Mouse (Mus musculus): ENCODE data around the gene Appl1.
"Not testable (repeated sequence)": the region's sequence is repeated elsewhere in the genome, so short reads cannot be mapped to it uniquely, and the experiment has no call there.

Gene Appl1

GRCm38 (mm10) chr14:26913681-26914268, 57.3 kb downstream of the Appl1 start:
- Histone ChIP-seq H3K36me3 (ENCODE audit: control insufficient read depth, insufficient read depth, low read length, poor library complexity, severe bottlenecking) (0 out of 2 replicates have a peak, but pooled peaks cover 1% of the 10 kb centered on the region), H3K27me3 (ENCODE audit: control insufficient read depth, insufficient read depth, low read length, poor library complexity, severe bottlenecking) (no peaks in the 10 kb centered on the region)
- DNase-seq (ENCODE audit: low read depth, low spot score), result no peak

GRCm38 (mm10) chr14:26911826-26912225, 59.2 kb downstream of the Appl1 start:
- no peaks in the 10 kb centered on the region for H3K36me3 ChIP-seq (ENCODE audit: control insufficient read depth, insufficient read depth, low read length, poor library complexity, severe bottlenecking)
- DNase-seq (ENCODE audit: low read depth, low spot score), result no peak
- H3K27me3 ChIP-seq (ENCODE audit: control insufficient read depth, insufficient read depth, low read length, poor library complexity, severe bottlenecking), result no peaks in the 10 kb centered on the region

- no peaks in the 10 kb centered on the region for H3K27me3 ChIP-seq (ENCODE audit: control insufficient read depth, insufficient read depth, low read length, poor library complexity, severe bottlenecking)
- DNase-seq (ENCODE audit: low read depth, low spot score), result no peak
- no peaks in the 10 kb centered on the region for H3K36me3 ChIP-seq (ENCODE audit: control insufficient read depth, insufficient read depth, low read length, poor library complexity, severe bottlenecking)
These were observed 59.8 kb downstream of the Appl1 start for GRCm38 (mm10) chr14:26911201-26911600.

GRCm38 (mm10) chr14:26910461-26910860, 60.6 kb downstream of the Appl1 start:
- H3K36me3 ChIP-seq (ENCODE audit: control insufficient read depth, insufficient read depth, low read length, poor library complexity, severe bottlenecking); DNase-seq (ENCODE audit: low read depth, low spot score); H3K27me3 ChIP-seq (ENCODE audit: control insufficient read depth, insufficient read depth, low read length, poor library complexity, severe bottlenecking): not testable (repeated sequence)

GRCm38 (mm10) chr14:26907401-26907800, 63.6 kb downstream of the Appl1 start:
- Histone ChIP-seq H3K27me3 (ENCODE audit: control insufficient read depth, insufficient read depth, low read length, poor library complexity, severe bottlenecking) (no peaks in the 10 kb centered on the region), H3K36me3 (ENCODE audit: control insufficient read depth, insufficient read depth, low read length, poor library complexity, severe bottlenecking) (no peaks in the 10 kb centered on the region)
- DNase-seq (ENCODE audit: low read depth, low spot score), result no peak

GRCm38 (mm10) chr14:26900893-26901292, 70.1 kb downstream of the Appl1 start:
- Histone ChIP-seq H3K36me3 (ENCODE audit: control insufficient read depth, insufficient read depth, low read length, poor library complexity, severe bottlenecking) (no peaks in the 10 kb centered on the region), H3K27me3 (ENCODE audit: control insufficient read depth, insufficient read depth, low read length, poor library complexity, severe bottlenecking) (no peaks in the 10 kb centered on the region)
- DNase-seq (ENCODE audit: low read depth, low spot score), result no peak

DNA sequence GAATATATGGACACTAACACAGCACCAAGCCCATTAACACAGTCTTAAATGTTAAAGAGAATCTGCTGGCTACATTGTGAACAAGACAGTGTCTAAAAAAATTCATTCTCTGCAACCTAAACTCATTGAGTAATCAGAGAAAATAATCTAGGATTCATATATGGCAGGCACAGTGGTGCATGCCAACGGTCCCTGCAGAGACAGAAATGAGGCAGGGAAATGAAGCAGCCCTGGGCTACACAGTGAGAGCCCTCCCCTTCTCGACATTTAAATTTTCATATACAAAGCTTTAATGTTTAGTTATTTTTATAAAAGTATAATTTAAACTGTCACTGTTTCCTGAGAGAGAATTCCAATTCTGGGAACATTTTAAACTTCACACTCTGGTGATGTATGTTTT, 71.5 kb downstream of the Appl1 start:
- DNase-seq (ENCODE audit: low read depth, low spot score), result no peak
- no peaks in the 10 kb centered on the region for H3K27me3 ChIP-seq (ENCODE audit: control insufficient read depth, insufficient read depth, low read length, poor library complexity, severe bottlenecking)
- H3K36me3 ChIP-seq (ENCODE audit: control insufficient read depth, insufficient read depth, low read length, poor library complexity, severe bottlenecking), result no peaks in the 10 kb centered on the region

DNA sequence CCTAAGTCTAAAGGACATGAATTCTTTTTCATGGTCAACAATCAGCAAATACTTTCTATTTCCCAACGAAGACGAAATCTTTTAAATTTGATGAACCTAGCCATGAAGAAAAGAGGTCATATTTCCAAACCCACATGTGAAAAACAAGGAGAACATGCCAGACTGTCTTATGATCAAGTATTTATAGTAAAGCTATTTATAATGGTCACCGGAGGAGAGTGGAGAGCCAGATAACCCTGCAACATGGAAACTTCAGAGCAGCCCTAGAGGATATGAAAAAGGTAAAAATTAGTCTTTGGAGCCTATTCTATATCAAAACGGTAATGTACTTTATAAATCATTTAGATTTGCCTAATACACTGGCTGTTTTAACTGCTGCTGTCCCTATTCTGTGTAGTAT, 76.6 kb downstream of the Appl1 start, which contains the start of gene Asb14:
Gene Asb14, plus strand, starts transcription at position 166 of the 400 bp plus-strand sequence.
- Histone ChIP-seq H3K27me3 (ENCODE audit: control insufficient read depth, insufficient read depth, low read length, poor library complexity, severe bottlenecking) (no peaks in the 10 kb centered on the region), H3K36me3 (ENCODE audit: control insufficient read depth, insufficient read depth, low read length, poor library complexity, severe bottlenecking) (no peaks in the 10 kb centered on the region)
- DNase-seq (ENCODE audit: low read depth, low spot score), result no peak

DNA sequence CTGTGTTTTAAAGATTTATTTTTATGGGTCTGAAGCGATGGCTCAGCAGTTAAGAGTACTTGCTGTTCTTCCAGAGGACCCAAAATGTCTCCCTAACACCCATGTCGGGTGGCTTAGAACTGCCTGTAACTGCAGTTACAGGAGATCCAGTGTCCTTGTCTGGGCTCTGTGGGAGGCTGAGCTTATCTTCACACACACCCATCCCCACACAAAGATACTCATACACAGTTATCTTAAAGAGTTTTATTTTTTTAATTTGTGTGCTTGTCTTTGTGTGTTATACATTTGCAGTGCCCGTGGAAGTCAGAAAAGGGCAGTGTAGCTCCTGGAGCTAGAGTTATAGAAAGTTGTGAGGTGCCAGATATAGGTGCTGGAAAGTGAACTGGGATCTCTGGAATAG, 80.3 kb downstream of the Appl1 start:
- no peaks in the 10 kb centered on the region for H3K27me3 ChIP-seq (ENCODE audit: control insufficient read depth, insufficient read depth, low read length, poor library complexity, severe bottlenecking)
- H3K36me3 ChIP-seq (ENCODE audit: control insufficient read depth, insufficient read depth, low read length, poor library complexity, severe bottlenecking), result no peaks in the 10 kb centered on the region
- no peak for DNase-seq (ENCODE audit: low read depth, low spot score)

GRCm38 (mm10) chr14:26887244-26887643, 83.8 kb downstream of the Appl1 start:
- DNase-seq (ENCODE audit: low read depth, low spot score), result no peak
- Histone ChIP-seq H3K27me3 (ENCODE audit: control insufficient read depth, insufficient read depth, low read length, poor library complexity, severe bottlenecking) (no peaks in the 10 kb centered on the region), H3K36me3 (ENCODE audit: control insufficient read depth, insufficient read depth, low read length, poor library complexity, severe bottlenecking) (no peaks in the 10 kb centered on the region)

DNA sequence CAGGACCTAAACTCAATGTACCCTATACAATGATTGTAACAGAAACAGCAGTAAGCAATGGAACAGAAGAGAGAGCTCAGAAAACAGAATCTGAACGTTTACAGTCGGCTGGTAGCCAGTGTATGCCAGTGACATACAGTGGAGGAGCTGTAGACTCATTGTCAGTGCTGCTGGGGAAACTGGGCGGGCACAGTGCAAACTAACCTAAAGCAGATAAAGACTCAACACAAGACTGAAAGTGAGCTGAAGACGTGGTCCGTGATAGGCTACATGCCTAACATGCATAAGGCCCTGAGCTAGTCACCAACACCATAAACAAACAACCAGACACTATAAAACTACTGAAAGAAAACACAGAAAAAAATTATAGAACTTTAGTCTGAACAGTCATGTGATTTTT, 89.3 kb downstream of the Appl1 start:
- Histone ChIP-seq H3K36me3 (ENCODE audit: control insufficient read depth, insufficient read depth, low read length, poor library complexity, severe bottlenecking) (no peaks in the 10 kb centered on the region), H3K27me3 (ENCODE audit: control insufficient read depth, insufficient read depth, low read length, poor library complexity, severe bottlenecking) (no peaks in the 10 kb centered on the region)
- DNase-seq (ENCODE audit: low read depth, low spot score), result no peak

- H3K27me3 ChIP-seq (ENCODE audit: control insufficient read depth, insufficient read depth, low read length, poor library complexity, severe bottlenecking), result no peaks in the 10 kb centered on the region
- no peaks in the 10 kb centered on the region for H3K36me3 ChIP-seq (ENCODE audit: control insufficient read depth, insufficient read depth, low read length, poor library complexity, severe bottlenecking)
- no peak for DNase-seq (ENCODE audit: low read depth, low spot score)
These were observed 91.1 kb downstream of the Appl1 start for GRCm38 (mm10) chr14:26879976-26880375.

- Histone ChIP-seq H3K36me3 (ENCODE audit: control insufficient read depth, insufficient read depth, low read length, poor library complexity, severe bottlenecking) (no peaks in the 10 kb centered on the region), H3K27me3 (ENCODE audit: control insufficient read depth, insufficient read depth, low read length, poor library complexity, severe bottlenecking) (no peaks in the 10 kb centered on the region)
- no peak for DNase-seq (ENCODE audit: low read depth, low spot score)
These were observed 92.3 kb downstream of the Appl1 start for GRCm38 (mm10) chr14:26878756-26879155.
